Mouse (Mus musculus) stomach, postnatal 0 days (tissue): Measurements from ENCODE around the gene Prrg2. TPM values are rescaled to one million over a fixed set of nuclear protein-coding genes. Genes with fewer than 3 reads are reported as not detected.

Source experiments
- ATAC-seq: fragments of 200-750 bp; cut with Nextera tagmentation; 2 replicates; pipeline ENCODE4 v1.8.0; 2017; ENCODE audit not compliant: low FRiP score, low TSS enrichment
- DNase-seq: peaks from one replicate; pipeline ENCODE4 v3.0.0-alpha.2; 2016; ENCODE audit warnings: low spot score
- H3K27ac ChIP-seq: fragments of 300-500 bp; sonication (generic); replicated peaks from 2 replicates; pipeline ENCODE4 v1.5.1; 2014; ENCODE audit warnings: mild to moderate bottlenecking, control low read depth
- H3K27me3 ChIP-seq: fragments of 300-500 bp; sonication (generic); 2 replicates; pipeline ENCODE4 v1.6.1; 2014; ENCODE audit warnings: low read length; ENCODE audit not compliant: control insufficient read depth, insufficient read depth
- H3K36me3 ChIP-seq: fragments of 300-500 bp; sonication (generic); 2 replicates; pipeline ENCODE4 v1.6.1; 2014; ENCODE audit warnings: low read length, mixed read lengths; ENCODE audit not compliant: control insufficient read depth, insufficient read depth
- H3K4me1 ChIP-seq: fragments of 300-500 bp; sonication (generic); replicated peaks from 2 replicates; pipeline ENCODE4 v1.6.1; 2014; ENCODE audit warnings: antibody characterized with exemption; ENCODE audit not compliant: control insufficient read depth, insufficient read depth
- H3K4me2 ChIP-seq: fragments of 300-500 bp; sonication (generic); replicated peaks from 2 replicates; pipeline ENCODE4 v1.6.1; 2014; ENCODE audit warnings: low read depth, mild to moderate bottlenecking, control low read depth, moderate library complexity
- H3K4me3 ChIP-seq: fragments of 300-500 bp; sonication (generic); 2 replicates; pipeline ENCODE4 v1.5.1; 2014; ENCODE audit warnings: low read depth, low read length, control low read depth
- H3K9ac ChIP-seq: fragments of 300-500 bp; sonication (generic); 2 replicates; pipeline ENCODE4 v1.6.1; 2014; ENCODE audit warnings: mild to moderate bottlenecking, low read length, control low read depth, mixed read lengths
- H3K9me3 ChIP-seq: fragments of 300-500 bp; sonication (generic); 2 replicates; pipeline ENCODE4 v1.6.1; 2016; ENCODE audit warnings: low read length; ENCODE audit not compliant: control insufficient read depth
- CTCF ChIP-seq: IDR thresholded peaks from 2 replicates; pipeline ENCODE4 v1.5.1; 2016; ENCODE audit warnings: antibody characterized with exemption, low read depth, mild to moderate bottlenecking, moderate library complexity
- EP300 ChIP-seq: optimal IDR thresholded peaks from 2 replicates; pipeline ENCODE3; 2016; ENCODE audit warnings: antibody characterized with exemption
- WGBS: fragments of 180-500 bp; shearing (Covaris S2); extraction: QIAGEN DNeasy Blood & Tissue Kit; methylation state at CpG from one replicate; pipeline ENCODE4 v1.1.7; 2014; 5-methylcytosine and 5-hydroxymethylcytosine counted together
- polyA plus RNA-seq: library from polyadenylated mRNA; unstranded; fragments of >200 nt; fragmentation: Nextera tagmentation; extraction: Ambion mirVana; gene quantifications from 2 replicates; pipeline ENCODE4 v1.2.1, GENCODE M21; 2015

The Prrg2 gene
- polyA plus RNA-seq, 1 experiment from 2014 or later: 33.6 TPM

GRCm38 (mm10) chr7:45043307-45043706 is 19.2 kb downstream of the Prrg2 start:
- no peak for TF ChIP-seq CTCF
- Histone ChIP-seq H3K4me3 (no peak overlapping the region), H3K27me3 (no peaks in the 10 kb centered on the region), H3K9ac (no peak overlapping the region), H3K36me3 (peaks cover 48% of the 10 kb centered on the region), H3K27ac (no peak overlapping the region), H3K9me3 (no peaks in the 10 kb centered on the region), H3K4me1 (no peaks in the 10 kb centered on the region), H3K4me2 (no peak overlapping the region)
- ATAC-seq (no peak), DNase-seq (peak; percentile 12)
- 89% methylated on average over 11 of the region's 14 CpGs for WGBS

- DNase-seq: no peak
- Histone ChIP-seq H3K9ac (no peak overlapping the region), H3K27ac (no peak overlapping the region), H3K9me3 (no peaks in the 10 kb centered on the region), H3K27me3 (no peaks in the 10 kb centered on the region), H3K36me3 (peaks cover 36% of the 10 kb centered on the region), H3K4me2 (no peak overlapping the region), H3K4me3 (no peak overlapping the region), H3K4me1 (no peaks in the 10 kb centered on the region)
- no peak for ATAC-seq
- 91% methylated on average over 9 of the region's 9 CpGs for whole genome bisulfite sequencing
- TF ChIP-seq EP300: no peak
- TF ChIP-seq CTCF: no peak
Measured at GRCm38 (mm10) chr7:45040851-45041250, 21.6 kb downstream of the Prrg2 start.

- ATAC-seq (no peak; the same call in 1 of the 2 replicates), DNase-seq (peak; percentile 18)
- Histone ChIP-seq H3K4me2 (no peak overlapping the region), H3K4me3 (no peak overlapping the region), H3K27me3 (no peaks in the 10 kb centered on the region), H3K27ac (peak overlapping the region; percentile 46), H3K36me3 (peaks cover 55% of the 10 kb centered on the region), H3K4me1 (no peaks in the 10 kb centered on the region), H3K9me3 (no peaks in the 10 kb centered on the region), H3K9ac (no peak overlapping the region)
- WGBS: 78% methylated on average over 9 of the region's 9 CpGs
- no peak for TF ChIP-seq CTCF
Measured at GRCm38 (mm10) chr7:45038411-45038810, 24.1 kb downstream of the Prrg2 start.

GRCm38 (mm10) chr7:45037720-45038361 is 24.6 kb downstream of the Prrg2 start:
- TF ChIP-seq EP300: no peak
- TF ChIP-seq CTCF: peak; percentile 84
- Histone ChIP-seq H3K27me3 (no peaks in the 10 kb centered on the region), H3K9ac (no peak overlapping the region), H3K36me3 (peaks cover 55% of the 10 kb centered on the region), H3K4me3 (no peak overlapping the region), H3K9me3 (no peaks in the 10 kb centered on the region), H3K27ac (peak overlapping the region; percentile 46), H3K4me2 (no peak overlapping the region), H3K4me1 (no peaks in the 10 kb centered on the region)
- DNase-seq: peak; percentile 75
- peak; percentile 73 for ATAC-seq
- WGBS: 67% methylated on average over 7 of the region's 7 CpGs

- peak; percentile 12 for DNase-seq
- TF ChIP-seq CTCF: no peak
- no peak for TF ChIP-seq EP300
- Histone ChIP-seq H3K27me3 (no peaks in the 10 kb centered on the region), H3K4me2 (no peak overlapping the region), H3K4me1 (no peaks in the 10 kb centered on the region), H3K9me3 (no peaks in the 10 kb centered on the region), H3K27ac (no peak overlapping the region; the same call in 1 of the 2 replicates), H3K4me3 (no peak overlapping the region), H3K36me3 (peaks cover 51% of the 10 kb centered on the region), H3K9ac (no peak overlapping the region)
- ATAC-seq: no peak
- WGBS: 75% methylated on average over 11 of the region's 11 CpGs
Measured at GRCm38 (mm10) chr7:45036702-45037101, 25.8 kb downstream of the Prrg2 start.

GRCm38 (mm10) chr7:45035631-45036030 is 26.8 kb downstream of the Prrg2 start:
- no peak for TF ChIP-seq EP300
- TF ChIP-seq CTCF: no peak
- peaks cover 52% of the 10 kb centered on the region for H3K36me3 ChIP-seq

More at GRCm38 (mm10) chr7:45035631-45036030, 26.8 kb downstream of the Prrg2 start:
- Histone ChIP-seq H3K27ac (no peak overlapping the region), H3K4me2 (no peak overlapping the region), H3K9ac (no peak overlapping the region), H3K4me3 (no peak overlapping the region), H3K27me3 (no peaks in the 10 kb centered on the region), H3K4me1 (no peaks in the 10 kb centered on the region), H3K9me3 (no peaks in the 10 kb centered on the region)
- ATAC-seq: no peak
- WGBS: 76% methylated on average over 3 of the region's 3 CpGs
- no peak for DNase-seq
